Mouse (Mus musculus): ENCODE measurements at regions not wholly inside any gene's neighbourhood (a gene's known extent, or its start where the extent isn't known, plus 50 kb on each side); places are given as distances from the start of the nearest gene placed in this dataset.
"Not testable (repeated sequence)": the region's sequence is repeated elsewhere in the genome, so short reads cannot be mapped to it uniquely, and the experiment has no call there.

GRCm38 (mm10) chr5:148776796-148777659 is 152.1 kb downstream of the Katnal1 start:
- in situ Hi-C loops (cut with MboI, MseI), result no loop called here

GRCm38 (mm10) chr5:148775232-148775631 is 153.9 kb downstream of the Katnal1 start:
- in situ Hi-C loops (cut with MboI, MseI), result no loop called here

GRCm38 (mm10) chr5:148774446-148774845 is 154.7 kb downstream of the Katnal1 start:
- in situ Hi-C loops (cut with MboI, MseI), result no loop called here

- in situ Hi-C loops (cut with MboI, MseI), result loop anchor here (5.0 kb wide), 1 partner anchor 97 kb away; no protein-coding TSS in a partner anchor
Observed at GRCm38 (mm10) chr5:148769452-148769851, 159.7 kb downstream of the Katnal1 start.

- in situ Hi-C loops (cut with MboI, MseI), result loop anchor here (5.0 kb wide), 1 partner anchor 96 kb away; no protein-coding TSS in a partner anchor
Observed at GRCm38 (mm10) chr5:148768346-148768745, 160.8 kb downstream of the Katnal1 start.

- in situ Hi-C loops (cut with MboI, MseI), result loop anchor here (5.0 kb wide), 1 partner anchor 94 kb away; no protein-coding TSS in a partner anchor
Observed at GRCm38 (mm10) chr5:148765993-148766392, 163.1 kb downstream of the Katnal1 start.

GRCm38 (mm10) chr5:148760108-148760507 is 169.0 kb downstream of the Katnal1 start:
- in situ Hi-C loops (cut with MboI, MseI), result no loop called here

GRCm38 (mm10) chr5:148758786-148759185 is 170.3 kb downstream of the Katnal1 start:
- in situ Hi-C loops (cut with MboI, MseI), result no loop called here

- in situ Hi-C loops (cut with MboI, MseI), result no loop called here
Observed at GRCm38 (mm10) chr5:148757715-148758114, 171.4 kb downstream of the Katnal1 start.

GRCm38 (mm10) chr5:148757236-148757635 is 171.9 kb downstream of the Katnal1 start:
- in situ Hi-C loops (cut with MboI, MseI), result no loop called here

- in situ Hi-C loops (cut with MboI, MseI), result no loop called here
Observed at GRCm38 (mm10) chr5:148756246-148756930, 172.7 kb downstream of the Katnal1 start.

GRCm38 (mm10) chr5:148755807-148756206 is 173.3 kb downstream of the Katnal1 start:
- in situ Hi-C loops (cut with MboI, MseI), result no loop called here

GRCm38 (mm10) chr5:148754896-148755295 is 174.2 kb downstream of the Katnal1 start:
- in situ Hi-C loops (cut with MboI, MseI), result no loop called here

- in situ Hi-C loops (cut with MboI, MseI), result no loop called here
Observed at GRCm38 (mm10) chr5:148754363-148754762, 174.8 kb downstream of the Katnal1 start.

GRCm38 (mm10) chr5:148753457-148753856 is 175.7 kb downstream of the Katnal1 start:
- in situ Hi-C loops (cut with MboI, MseI), result no loop called here

- in situ Hi-C loops (cut with MboI, MseI), result no loop called here
Observed at GRCm38 (mm10) chr5:148751980-148752379, 177.1 kb downstream of the Katnal1 start.

GRCm38 (mm10) chr5:148750002-148750734 is 179.0 kb downstream of the Katnal1 start:
- in situ Hi-C loops (cut with MboI, MseI), result no loop called here

GRCm38 (mm10) chr5:148747972-148748764 is 181.0 kb downstream of the Katnal1 start:
- in situ Hi-C loops (cut with MboI, MseI), result no loop called here

GRCm38 (mm10) chr5:148747549-148747948 is 181.6 kb downstream of the Katnal1 start:
- in situ Hi-C loops (cut with MboI, MseI), result no loop called here

- in situ Hi-C loops (cut with MboI, MseI), result not testable (repeated sequence)
Observed at GRCm38 (mm10) chr5:148746726-148747125, 182.4 kb downstream of the Katnal1 start.
